Mouse (Mus musculus) adrenal gland, postnatal 14 days (tissue): ENCODE measurements around the gene Dnajb3. TPM values are rescaled to one million over a fixed set of nuclear protein-coding genes. Genes with fewer than 3 reads are reported as not detected.

Experiments used
- total RNA-seq: library from RNA; stranded (reverse); gene quantifications from 2 replicates; pipeline ENCODE4 v1.2.3, GENCODE M21; 2021

Dnajb3 gene
- total RNA-seq, 1 experiment from 2014 or later, result 2.6 TPM

Other genes starting within 250 kb of the Dnajb3 start
- gene Usp40, start 197.2 kb downstream of the Dnajb3 start, total RNA-seq, result 25.5 and 27.1 TPM in 2 replicates
- gene Ugt1a10, start 150.4 kb downstream of the Dnajb3 start, total RNA-seq, result 1.4 TPM in 1 of 2 replicates, not detected in the other
- 0.30 and 5.9 TPM in 2 replicates for gene Ugt1a9, start 135.0 kb downstream of the Dnajb3 start, total RNA-seq
- gene Ugt1a8, start 118.0 kb downstream of the Dnajb3 start, total RNA-seq, result not detected in 2 replicates
- 1.9 and 2.6 TPM in 2 replicates for gene Ugt1a7c, start 110.7 kb downstream of the Dnajb3 start, total RNA-seq
- gene Ugt1a6b, start 102.5 kb downstream of the Dnajb3 start, total RNA-seq, result 5.3 and 11.5 TPM in 2 replicates
- 10.5 and 12.8 TPM in 2 replicates for gene Ugt1a6a, start 71.0 kb downstream of the Dnajb3 start, total RNA-seq
- 0.37 and 0.41 TPM in 2 replicates for gene Ugt1a5, start 39.8 kb downstream of the Dnajb3 start, total RNA-seq
- gene Ugt1a2, start 5.2 kb downstream of the Dnajb3 start, total RNA-seq, result 0.22 and 0.26 TPM in 2 replicates
- 11.5 and 47.2 TPM in 2 replicates for gene Ugt1a1, start 6.2 kb upstream of the Dnajb3 start, total RNA-seq
- gene Mroh2a, start 21.2 kb upstream of the Dnajb3 start, total RNA-seq, result 0.04 and 0.26 TPM in 2 replicates
- 57.7 and 64.9 TPM in 2 replicates for gene Hjurp, start 71.9 kb upstream of the Dnajb3 start, total RNA-seq
- gene Trpm8, start 71.9 kb upstream of the Dnajb3 start, total RNA-seq, result not detected in 2 replicates
- 2.5 and 49.5 TPM in 2 replicates for gene Spp2, start 201.2 kb upstream of the Dnajb3 start, total RNA-seq